In the genomic region with DNA sequence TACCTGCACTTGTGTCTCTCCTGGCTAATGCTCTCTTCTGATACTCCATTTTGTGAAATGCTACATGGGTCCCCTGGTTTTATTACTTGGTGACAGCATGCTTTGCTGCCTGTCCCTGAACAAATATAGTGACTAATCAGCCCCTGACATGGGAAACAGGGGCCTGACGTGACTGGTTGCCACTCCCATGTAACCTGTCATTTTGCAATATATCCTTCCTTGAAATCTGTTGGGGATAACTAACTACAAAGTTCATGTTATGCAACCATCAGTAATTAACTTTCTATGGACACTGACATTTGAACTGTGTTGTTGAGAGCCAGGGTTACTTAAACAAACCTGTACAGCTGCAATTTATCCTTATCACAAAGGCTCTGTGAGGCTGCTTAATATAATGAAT, we compare ENCODE assay signal across 16 mouse cellular contexts. TPM values are rescaled to one million over a fixed set of nuclear protein-coding genes. Genes with fewer than 3 reads are reported as not detected.
DNase-seq lines count a peak whose midpoint lies in the region; ATAC-seq and TF ChIP-seq lines count a peak whose summit lies in the region.
"Had no signal": no experiment of that assay in that cellular context is flagged by ENCODE, and none has a peak within 500 bp of the region (broad histone marks: within the 10 kb centered on the region; RNA-seq: fewer than 3 reads in every experiment).

No protein-coding gene starts in this region.

- H3K9ac ChIP-seq in liver, embryonic 15.5 days = no peak overlapping the region
- H3K9ac ChIP-seq: midbrain, embryonic 12.5 days had no signal

- WGBS in kidney, adult 2 months = 38% methylated on average over 1 of the region's 1 CpGs
- 33% methylated on average over 1 of the region's 1 CpGs for WGBS in liver, embryonic 15.5 days (ENCODE audit: insufficient replicate concordance)

- no peak overlapping the region for H3K4me3 ChIP-seq in kidney, adult 2 months (ENCODE audit: insufficient read depth, low read depth, low read length)
- no peak overlapping the region for H3K4me3 ChIP-seq in liver, embryonic 15.5 days (replicated peaks)
- H3K4me3 ChIP-seq: midbrain, embryonic 12.5 days had no signal

- no peak for TF ChIP-seq CTCF in kidney, adult 2 months (conservative IDR thresholded peaks at IDR 0.05; ENCODE audit: insufficient read depth, insufficient read length, low read depth, low read length)

- H3K27ac ChIP-seq in kidney, adult 2 months (ENCODE audit: insufficient read depth, low read depth, low read length) = peak overlapping the region; percentile 66
- peak overlapping the region; percentile 81 for H3K27ac ChIP-seq in liver, embryonic 15.5 days (replicated peaks)
- H3K27ac ChIP-seq: midbrain, embryonic 12.5 days had no signal

- peaks cover 21% of the 10 kb centered on the region; the same call in 1 of the 2 replicates for H3K4me1 ChIP-seq in kidney, adult 2 months (ENCODE audit: control insufficient read depth, insufficient read depth, low read length)
- H3K4me1 ChIP-seq in liver, embryonic 15.5 days (replicated peaks) = peaks cover 46% of the 10 kb centered on the region

- H3K9me3 ChIP-seq in liver, embryonic 15.5 days (replicated peaks) = no peaks in the 10 kb centered on the region
- H3K9me3 ChIP-seq: midbrain, embryonic 12.5 days had no signal

- H3K36me3 ChIP-seq in kidney, adult 2 months (ENCODE audit: control insufficient read depth, insufficient read depth, low read length) = no peaks in the 10 kb centered on the region
- no peaks in the 10 kb centered on the region for H3K36me3 ChIP-seq in liver, embryonic 15.5 days (replicated peaks)
- H3K36me3 ChIP-seq: midbrain, embryonic 12.5 days had no signal

- peak; percentile 62 for ATAC-seq in liver, embryonic 15.5 days (ENCODE audit: insufficient read depth)
- ATAC-seq: forebrain, embryonic 16.5 days; inflammation-experienced regulatory T-cells, adult 6 months had no signal

- no peak overlapping the region for H3K4me2 ChIP-seq in liver, embryonic 15.5 days
- H3K4me2 ChIP-seq: midbrain, embryonic 12.5 days had no signal

- no peaks in the 10 kb centered on the region for H3K27me3 ChIP-seq in kidney, adult 2 months (replicated peaks; ENCODE audit: control insufficient read depth, insufficient read depth, low read length)
- H3K27me3 ChIP-seq in liver, embryonic 15.5 days = no peaks in the 10 kb centered on the region
- H3K27me3 ChIP-seq: CH12.LX; midbrain, embryonic 12.5 days had no signal

- DNase-seq in kidney, adult 2 months = peak; percentile 58
- no peak for DNase-seq in kidney, postnatal 14 days
- peak; percentile 12 for DNase-seq in adipocyte (ENCODE audit: low spot score)
- peak; percentile 63 for DNase-seq in gonadal fat pad, adult 2 months (ENCODE audit: low read depth)
- no peak for DNase-seq in cerebellum, adult 8-10 months
- no peak for DNase-seq in left cerebral cortex, adult 18-20 months (ENCODE audit: low spot score in 2 of 2)
- no peak for DNase-seq in left cerebral cortex, adult 9 months (ENCODE audit: low spot score in 2 of 2)
- DNase-seq: cerebellum, adult 18-20 months; gastrocnemius, postnatal 36 days; heart, postnatal 36 days; right cerebral cortex, postnatal 4 days had no signal

- TF ChIP-seq POLR2A in kidney, adult 2 months (IDR thresholded peaks at IDR 0.05; ENCODE audit: low read depth, low read length) = no peak

RNA-seq across cellular contexts. Expression of gene Kyat1, which starts 5.7 kb away (rescaled TPM):
- polyA plus RNA-seq in kidney, adult 2 months (2012; rRNA removed) = 71.6 and 88.3 TPM in 2 replicates
- 83.0 and 87.2 TPM in 2 replicates for polyA plus RNA-seq in gonadal fat pad, adult 2 months (2012; rRNA removed)
- polyA plus RNA-seq in liver, embryonic 15.5 days (2015; fragmentation: Nextera tagmentation; extraction: Ambion mirVana) = 11.7 and 13.9 TPM in 2 replicates
- 10 to 100 TPM; 13.9 to 14.1 TPM for total RNA-seq in left cerebral cortex, adult 18-20 months (2021)

RNA-seq across cellular contexts. Expression of gene Spout1, which starts 21.7 kb away (rescaled TPM):
- 22.8 and 23.6 TPM in 2 replicates for polyA plus RNA-seq in kidney, adult 2 months (2012; rRNA removed)
- polyA plus RNA-seq in gonadal fat pad, adult 2 months (2012; rRNA removed) = 24.3 and 27.3 TPM in 2 replicates
- polyA plus RNA-seq in liver, embryonic 15.5 days (2015; fragmentation: Nextera tagmentation; extraction: Ambion mirVana) = 24.9 and 27.3 TPM in 2 replicates
- 10 to 100 TPM; 32.5 to 33.9 TPM for total RNA-seq in left cerebral cortex, adult 18-20 months (2021)

RNA-seq across cellular contexts. Expression of gene Endog, which starts 28.7 kb away (rescaled TPM):
- 78.0 and 98.0 TPM in 2 replicates for polyA plus RNA-seq in kidney, adult 2 months (2012; rRNA removed)
- polyA plus RNA-seq in gonadal fat pad, adult 2 months (2012; rRNA removed) = 40.8 and 41.5 TPM in 2 replicates
- 17.9 and 22.1 TPM in 2 replicates for polyA plus RNA-seq in liver, embryonic 15.5 days (2015; fragmentation: Nextera tagmentation; extraction: Ambion mirVana)
- total RNA-seq in left cerebral cortex, adult 18-20 months (2021) = 10 to 100 TPM; 19.3 to 23.3 TPM

RNA-seq across cellular contexts. Expression of gene Lrrc8a, which starts 37.5 kb away (rescaled TPM):
- polyA plus RNA-seq in kidney, adult 2 months (2012; rRNA removed) = 42.0 and 45.4 TPM in 2 replicates
- polyA plus RNA-seq in gonadal fat pad, adult 2 months (2012; rRNA removed) = 28.4 and 29.3 TPM in 2 replicates
- 10.5 and 11.6 TPM in 2 replicates for polyA plus RNA-seq in liver, embryonic 15.5 days (2015; fragmentation: Nextera tagmentation; extraction: Ambion mirVana)
- 10 to 100 TPM; 58.2 to 62.6 TPM for total RNA-seq in left cerebral cortex, adult 18-20 months (2021)

RNA-seq across cellular contexts. Expression of gene Gm28035, which starts 40.4 kb away (rescaled TPM):
- polyA plus RNA-seq in kidney, adult 2 months (2012; rRNA removed) = 6.4 and 12.7 TPM in 2 replicates
- polyA plus RNA-seq in gonadal fat pad, adult 2 months (2012; rRNA removed) = 9.6 and 11.8 TPM in 2 replicates
- polyA plus RNA-seq in liver, embryonic 15.5 days (2015; fragmentation: Nextera tagmentation; extraction: Ambion mirVana) = 0.10 and 0.16 TPM in 2 replicates
- total RNA-seq in left cerebral cortex, adult 18-20 months (2021) = 10 to 100 TPM in 1 of 2 experiments, 1 to 10 TPM in 1; 9.5 to 10.3 TPM

Comparison
In these comparisons a context has a peak if more than half of its experiments do, and no peak if none do; other contexts are left out.
1. DNase-seq: peak in kidney, adult 2 months (single experiment), adipocyte (single experiment) and gonadal fat pad, adult 2 months (single experiment); none in kidney, postnatal 14 days (single experiment), cerebellum, adult 8-10 months (single experiment), left cerebral cortex, adult 18-20 months (0 of 2) and left cerebral cortex, adult 9 months (0 of 2).